Mouse (Mus musculus): ENCODE measurements around the gene Zfp940. TPM values are rescaled to one million over a fixed set of nuclear protein-coding genes. Genes with fewer than 3 reads are reported as not detected.

Gene Zfp940
- polyA plus RNA-seq, 1 experiment, result 0.16 TPM

DNA sequence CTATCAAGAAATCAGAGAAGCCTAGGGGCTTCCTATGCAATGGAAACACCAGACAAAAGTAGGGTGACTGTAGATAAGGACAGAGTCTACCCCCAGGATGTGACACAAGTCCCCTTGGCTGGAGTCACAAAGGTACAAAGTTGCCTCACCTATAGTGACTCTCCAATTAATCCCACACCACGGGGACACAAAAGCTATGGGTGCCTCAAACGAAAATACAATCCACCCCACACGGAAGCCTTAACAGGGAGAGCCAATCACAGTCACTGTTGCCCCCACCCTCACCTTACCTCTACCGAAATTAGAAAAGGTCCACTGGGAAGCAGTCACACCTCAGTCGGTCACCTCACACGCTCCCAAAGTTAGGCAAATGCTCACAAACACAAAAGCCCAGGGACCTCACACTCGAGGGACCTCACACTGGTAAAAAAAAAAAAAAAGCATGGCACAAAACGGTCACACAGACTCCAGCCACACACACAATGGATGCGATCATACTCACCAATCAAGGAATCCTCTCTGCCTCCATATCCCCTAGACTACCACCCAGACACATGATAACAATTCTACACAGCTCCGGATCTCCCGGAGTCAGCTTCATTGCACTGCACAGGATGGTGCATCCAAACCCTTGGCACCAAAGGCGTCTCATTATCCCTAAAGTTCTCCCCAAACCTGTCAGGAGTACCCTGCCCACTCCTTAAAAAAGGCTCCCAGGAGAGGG is 38.2 kb downstream of the Zfp940 start:
- no peak for DNase-seq (ENCODE audit: low read depth, low spot score)
- 1% methylated on average over 12 of the region's 12 CpGs for WGBS

DNA sequence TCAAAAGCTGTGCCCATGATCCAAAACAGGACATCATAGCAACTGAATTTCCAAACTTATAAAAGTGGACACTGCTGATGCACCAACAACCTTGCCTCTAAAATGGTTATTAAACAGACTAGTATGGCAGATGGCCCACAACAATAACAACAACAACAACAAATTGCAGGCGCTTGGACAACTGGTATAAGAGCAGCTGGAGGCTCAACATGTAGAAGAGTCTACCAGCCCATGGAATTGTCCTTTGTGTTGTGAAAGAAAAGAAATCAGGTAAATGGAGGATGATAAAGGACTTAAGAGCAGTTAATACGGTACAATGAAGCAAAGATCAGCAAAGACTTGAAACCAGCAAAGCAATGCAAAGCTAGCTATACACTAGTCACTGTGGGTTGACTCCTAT is 39.1 kb downstream of the Zfp940 start:
- no peak for DNase-seq (ENCODE audit: low read depth, low spot score)
- WGBS, result 94% methylated on average over 2 of the region's 2 CpGs

DNA sequence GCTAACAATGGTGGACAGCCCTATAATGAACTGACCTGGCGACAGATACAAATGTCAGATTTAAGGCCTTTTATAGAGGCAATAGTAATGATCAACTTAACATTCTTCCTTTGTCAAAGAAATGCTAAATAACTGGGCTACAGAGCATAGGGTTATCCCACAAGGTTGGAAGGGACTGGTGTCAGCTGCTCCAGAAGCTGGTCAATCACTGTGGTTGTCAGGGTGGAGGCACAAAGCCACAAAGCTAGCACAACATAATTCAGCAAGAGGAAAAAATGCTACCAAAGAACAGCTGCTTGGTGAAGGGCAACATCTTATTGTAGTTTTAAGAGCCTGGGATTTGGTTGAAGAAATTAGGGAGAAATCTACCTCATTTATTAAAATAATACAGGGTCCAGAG is 41.2 kb downstream of the Zfp940 start:
- WGBS, result 97% methylated on average over 1 of the region's 1 CpGs
- no peak for DNase-seq (ENCODE audit: low read depth, low spot score)

DNA sequence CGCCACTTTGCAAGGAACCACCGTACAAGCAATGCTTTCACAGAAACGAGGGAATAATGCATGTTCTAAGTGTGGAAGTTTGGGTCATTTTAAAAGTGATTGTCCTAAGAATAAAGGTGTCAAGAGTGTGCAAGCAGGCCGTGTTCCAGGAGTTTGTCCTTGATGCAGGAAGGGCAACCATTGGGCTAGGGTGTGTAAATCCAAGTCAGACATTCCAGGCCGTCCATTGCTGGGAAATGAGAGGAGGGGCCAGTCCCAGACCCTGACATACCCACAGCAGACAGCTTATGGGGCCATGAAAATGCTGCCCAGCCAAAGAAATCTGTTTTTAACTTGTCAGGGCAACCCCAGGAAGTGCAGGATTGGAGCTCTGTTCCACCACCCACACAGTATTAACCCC is 46.4 kb downstream of the Zfp940 start:
- no peak for DNase-seq (ENCODE audit: low read depth, low spot score)
- 77% methylated on average over 5 of the region's 5 CpGs for WGBS

DNA sequence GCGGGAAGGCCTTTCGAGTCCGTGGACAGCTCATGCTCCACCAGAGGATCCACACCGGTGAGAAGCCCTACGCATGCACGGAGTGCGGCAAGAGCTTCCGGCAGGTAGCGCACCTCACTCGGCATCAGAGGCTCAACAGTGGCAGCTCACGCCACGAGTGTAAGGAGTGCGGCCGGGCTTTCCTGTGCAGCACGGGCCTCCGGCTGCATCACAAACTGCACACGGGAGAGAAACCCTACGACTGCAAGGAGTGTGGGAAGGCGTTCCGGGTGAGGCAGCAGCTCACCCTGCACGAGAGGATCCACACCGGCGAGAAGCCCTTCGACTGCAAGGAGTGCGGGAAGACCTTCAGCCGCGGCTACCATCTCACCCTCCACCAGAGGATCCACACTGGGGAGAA is 60.6 kb downstream of the Zfp940 start:
- WGBS, result 46% methylated on average over 27 of the region's 27 CpGs
- no peak for DNase-seq (ENCODE audit: low read depth, low spot score)

DNA sequence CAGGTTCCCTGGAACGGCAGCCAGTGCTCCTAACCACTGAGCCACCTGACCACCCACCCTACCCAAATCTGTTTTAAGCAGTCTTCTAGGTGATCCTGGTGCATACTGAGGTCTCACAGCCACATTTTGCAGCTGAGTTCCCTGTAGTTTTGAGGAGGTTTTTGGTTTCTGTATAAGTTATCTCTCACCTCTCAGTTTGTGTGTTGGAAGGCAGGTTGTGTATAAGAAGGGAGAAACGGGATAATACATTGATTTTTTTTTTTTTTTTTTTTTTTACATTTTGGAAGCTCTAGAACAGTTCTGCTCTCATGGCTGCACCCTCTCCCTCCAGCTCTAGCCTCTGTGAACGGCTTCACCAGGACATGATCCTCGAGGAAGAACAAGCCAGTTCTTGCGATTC is 67.6 kb downstream of the Zfp940 start:
- 83% methylated on average over 5 of the region's 5 CpGs for WGBS

DNA sequence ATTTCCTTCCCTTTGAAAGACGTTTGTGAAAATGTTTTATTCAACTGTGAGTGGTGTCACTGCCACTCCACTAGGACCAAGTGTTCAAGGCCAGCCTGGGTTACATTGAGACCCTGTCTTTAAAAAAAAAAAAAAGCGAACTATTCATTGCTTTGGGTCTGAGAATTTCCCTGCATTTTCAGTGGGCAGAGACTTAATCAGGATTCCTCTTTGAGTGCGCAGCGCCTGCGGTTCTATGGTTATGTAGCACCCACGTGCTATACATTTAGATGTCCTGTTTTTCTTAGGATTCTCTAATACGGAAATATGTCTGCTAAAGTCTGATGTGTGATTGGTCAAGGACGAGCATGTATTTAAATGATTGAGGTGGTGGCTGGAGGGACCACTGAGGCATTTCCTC is 68.4 kb downstream of the Zfp940 start:
- 66% methylated on average over 8 of the region's 8 CpGs for WGBS
- DNase-seq (ENCODE audit: low read depth, low spot score), result no peak

More for the DNA sequence above, 67.6 kb downstream of the Zfp940 start:
- DNase-seq (ENCODE audit: low read depth, low spot score), result no peak

DNA sequence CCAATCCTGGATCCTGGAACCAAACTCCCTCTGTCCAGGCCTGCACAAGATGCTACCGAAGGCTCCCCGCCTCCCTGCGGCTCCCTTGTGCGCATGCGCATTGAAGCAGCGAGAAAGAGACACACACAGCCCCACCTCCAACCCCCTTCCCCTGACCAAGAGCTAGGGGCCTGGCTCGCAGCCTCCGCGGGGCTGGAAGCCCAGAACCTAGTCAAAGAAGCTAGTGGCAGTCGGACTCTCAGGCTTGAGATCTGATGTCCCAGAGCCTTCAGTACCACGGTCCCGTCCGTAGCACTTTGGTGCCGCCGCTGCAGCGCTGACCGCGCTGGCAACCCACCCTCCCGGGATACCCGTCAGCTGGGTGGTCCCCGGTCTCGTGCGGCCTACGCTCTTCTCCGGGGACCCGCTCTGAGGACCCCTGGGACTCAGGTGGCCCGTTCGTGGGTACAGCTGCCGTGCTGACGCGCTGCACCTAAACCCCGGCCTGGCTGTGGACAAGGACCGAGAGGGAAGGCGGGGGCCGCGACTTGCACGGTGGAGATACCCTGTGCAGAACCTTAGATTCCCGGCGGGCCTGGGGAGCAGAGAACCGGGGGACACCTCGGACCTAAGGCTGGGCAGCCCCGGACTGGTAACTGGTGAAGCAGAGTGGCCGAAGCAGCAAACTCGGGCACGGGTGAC is 69.5 kb downstream of the Zfp940 start, which contains the start of gene Zfp30:
TSS of gene Zfp30 (plus strand) at position 128 of the 681 bp plus-strand sequence.
- DNase-seq (ENCODE audit: low read depth, low spot score), result peak; percentile 54
- under 1% methylated on average over 45 of the region's 45 CpGs for WGBS

Other genes with a start within 250 kb of the Zfp940 start
- gene Catsperg2, start 126.6 kb downstream of the Zfp940 start, polyA plus RNA-seq (2012; rRNA removed), result 0.02 TPM in 1 of 2 replicates, not detected in the other
- 2.9 and 4.9 TPM in 2 replicates for gene Zfp84, start 85.1 kb downstream of the Zfp940 start, polyA plus RNA-seq (2012; rRNA removed)
- 0.46 and 0.73 TPM in 2 replicates for gene Zfp30, start 69.7 kb downstream of the Zfp940 start, polyA plus RNA-seq (2012; rRNA removed)
- 2.0 and 2.9 TPM in 2 replicates for gene Zfp790, start 37.6 kb downstream of the Zfp940 start, polyA plus RNA-seq (2012; rRNA removed)
- gene Zfp420, start 6.3 kb upstream of the Zfp940 start, polyA plus RNA-seq (2012; rRNA removed), result 0.66 and 0.82 TPM in 2 replicates
- gene Zfp27, start 52.9 kb upstream of the Zfp940 start, polyA plus RNA-seq (2012; rRNA removed), result 1.8 and 1.9 TPM in 2 replicates
- 0.50 and 0.53 TPM in 2 replicates for gene Zfp383, start 54.6 kb upstream of the Zfp940 start, polyA plus RNA-seq (2012; rRNA removed)
- gene Zfp74, start 100.4 kb upstream of the Zfp940 start, polyA plus RNA-seq (2012; rRNA removed), result 1.2 and 1.7 TPM in 2 replicates
- 4.1 and 5.5 TPM in 2 replicates for gene Zfp568, start 130.3 kb upstream of the Zfp940 start, polyA plus RNA-seq (2012; rRNA removed)
- 1.1 and 2.5 TPM in 2 replicates for gene Zfp14, start 197.7 kb upstream of the Zfp940 start, polyA plus RNA-seq (2012; rRNA removed)
- gene Zfp82, start 219.2 kb upstream of the Zfp940 start, polyA plus RNA-seq (2012; rRNA removed), result 0.25 and 0.35 TPM in 2 replicates
- gene Gm26920, start 236.7 kb upstream of the Zfp940 start, polyA plus RNA-seq (2012; rRNA removed), result 0.25 TPM in 1 of 2 replicates, not detected in the other
- gene Zfp566, start 236.9 kb upstream of the Zfp940 start, polyA plus RNA-seq (2012; rRNA removed), result 1.0 and 1.2 TPM in 2 replicates
- gene Zfp260, start 241.1 kb upstream of the Zfp940 start, polyA plus RNA-seq (2012; rRNA removed), result 11.4 and 12.5 TPM in 2 replicates

Measured in large intestine, adult 2 months (tissue).